Mouse (Mus musculus) liver, embryonic 12.5 days (tissue): ENCODE measurements around the gene Itpkb. TPM values are rescaled to one million over a fixed set of nuclear protein-coding genes. Genes with fewer than 3 reads are reported as not detected.
A peak's percentile ranks its signal among the peaks of the same experiment; 100 is the strongest.

Source experiments
- ATAC-seq: fragments of 200-750 bp; cut with Nextera tagmentation; 2 replicates; pipeline ENCODE4 v1.8.0; 2017; ENCODE audit warnings: moderate number of reproducible peaks, mild to moderate bottlenecking, moderate library complexity
- H3K27ac ChIP-seq: fragments of 300-500 bp; sonication (generic); 2 replicates; pipeline ENCODE4 v1.5.1; 2016; ENCODE audit warnings: mild to moderate bottlenecking
- H3K27me3 ChIP-seq: fragments of 300-500 bp; sonication (generic); replicated peaks from 2 replicates; pipeline ENCODE4 v1.6.1; 2016; ENCODE audit warnings: mild to moderate bottlenecking, moderate library complexity
- H3K36me3 ChIP-seq: fragments of 300-500 bp; sonication (generic); 2 replicates; pipeline ENCODE4 v1.6.1; 2016; ENCODE audit warnings: mild to moderate bottlenecking, moderate library complexity
- H3K4me1 ChIP-seq: fragments of 300-500 bp; sonication (generic); 2 replicates; pipeline ENCODE4 v1.6.1; 2016
- H3K4me2 ChIP-seq: fragments of 300-500 bp; sonication (generic); 2 replicates; pipeline ENCODE4 v1.6.1; 2016; ENCODE audit warnings: mild to moderate bottlenecking, moderate library complexity
- H3K4me3 ChIP-seq: fragments of 300-500 bp; sonication (generic); 2 replicates; pipeline ENCODE4 v1.5.1; 2016; ENCODE audit warnings: mild to moderate bottlenecking, moderate library complexity
- H3K9ac ChIP-seq: fragments of 300-500 bp; sonication (generic); 2 replicates; pipeline ENCODE4 v1.6.1; 2016; ENCODE audit warnings: mild to moderate bottlenecking, moderate library complexity
- H3K9me3 ChIP-seq: fragments of 300-500 bp; sonication (generic); replicated peaks from 2 replicates; pipeline ENCODE4 v1.6.1; 2016; ENCODE audit warnings: mild to moderate bottlenecking, moderate library complexity
- WGBS: fragments of 180-500 bp; shearing (Covaris S2); methylation state at CpG from one replicate; pipeline ENCODE4 v1.1.7; 2016; ENCODE audit not compliant: insufficient replicate concordance; 5-methylcytosine and 5-hydroxymethylcytosine counted together
- polyA plus RNA-seq: library from polyadenylated mRNA; unstranded; fragments of >200 nt; fragmentation: Nextera tagmentation; extraction: Ambion mirVana; gene quantifications from 2 replicates; pipeline ENCODE4 v1.2.1, GENCODE M21; 2016

Itpkb gene
- polyA plus RNA-seq, 1 experiment from 2014 or later, result 4.3 TPM

GRCm38 (mm10) chr1:180405576-180406335 is 75.5 kb downstream of the Itpkb start:
- Histone ChIP-seq H3K4me3 (no peak overlapping the region), H3K36me3 (no peaks in the 10 kb centered on the region), H3K4me1 (peaks cover 67% of the 10 kb centered on the region), H3K9me3 (no peaks in the 10 kb centered on the region), H3K27ac (0 out of 2 replicates have a peak overlapping the region, but pooled peaks have one; percentile 10), H3K4me2 (peak overlapping the region; percentile 6; the same call in 1 of the 2 replicates), H3K9ac (no peak overlapping the region), H3K27me3 (no peaks in the 10 kb centered on the region; the same call in 1 of the 2 replicates)
- no peak for ATAC-seq
- 56% methylated on average over 9 of the region's 9 CpGs for WGBS

GRCm38 (mm10) chr1:180406336-180407035 is 76.2 kb downstream of the Itpkb start:
- no peaks in the 10 kb centered on the region; the same call in 1 of the 2 replicates for H3K27me3 ChIP-seq
- H3K4me2 ChIP-seq, result no peak overlapping the region; the same call in 1 of the 2 replicates
- no peak for ATAC-seq
- H3K27ac ChIP-seq, result no peak overlapping the region
- no peaks in the 10 kb centered on the region for H3K9me3 ChIP-seq
- H3K4me3 ChIP-seq, result no peak overlapping the region
- H3K4me1 ChIP-seq, result peaks cover 67% of the 10 kb centered on the region
- WGBS, result 58% methylated on average over 11 of the region's 11 CpGs
- H3K9ac ChIP-seq, result no peak overlapping the region
- no peaks in the 10 kb centered on the region for H3K36me3 ChIP-seq

DNA sequence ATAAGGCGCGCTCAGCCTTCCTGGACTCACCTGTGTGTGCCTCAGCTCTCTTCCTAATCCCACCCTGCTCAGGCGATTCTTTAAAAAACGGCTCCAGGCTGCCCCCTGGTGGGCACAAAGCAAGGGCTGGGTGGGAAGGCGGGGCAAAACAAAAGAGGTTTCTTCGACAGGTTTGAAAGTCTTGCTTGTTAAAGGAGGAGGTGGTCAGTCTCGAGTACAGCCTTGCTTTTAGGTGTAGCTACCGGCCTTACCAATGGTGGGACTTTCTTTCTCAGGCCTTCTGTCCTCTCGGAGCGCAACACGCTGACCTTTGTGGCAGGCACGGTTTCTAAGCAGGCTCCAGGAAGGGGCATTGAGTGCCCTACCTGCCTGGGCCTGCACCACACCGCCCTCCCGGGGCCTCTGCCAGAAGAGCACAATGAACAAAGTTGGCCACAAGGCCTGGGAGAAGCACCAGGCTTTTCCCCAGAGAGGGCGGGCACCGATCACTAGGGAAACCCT is 76.9 kb downstream of the Itpkb start:
- H3K4me1 ChIP-seq, result peaks cover 64% of the 10 kb centered on the region
- 0 out of 2 replicates have a peak overlapping the region, but pooled peaks have one; percentile 3 for H3K27ac ChIP-seq
- ATAC-seq, result 0 out of 2 replicates have a peak, but pooled peaks have one; percentile 39
- H3K4me2 ChIP-seq, result peak overlapping the region; percentile 48
- 24% methylated on average over 16 of the region's 16 CpGs for WGBS
- H3K27me3 ChIP-seq, result no peaks in the 10 kb centered on the region; the same call in 1 of the 2 replicates
- H3K36me3 ChIP-seq, result no peaks in the 10 kb centered on the region
- no peaks in the 10 kb centered on the region for H3K9me3 ChIP-seq
- 0 out of 2 replicates have a peak overlapping the region, but pooled peaks have one; percentile 14 for H3K4me3 ChIP-seq
- no peak overlapping the region for H3K9ac ChIP-seq

DNA sequence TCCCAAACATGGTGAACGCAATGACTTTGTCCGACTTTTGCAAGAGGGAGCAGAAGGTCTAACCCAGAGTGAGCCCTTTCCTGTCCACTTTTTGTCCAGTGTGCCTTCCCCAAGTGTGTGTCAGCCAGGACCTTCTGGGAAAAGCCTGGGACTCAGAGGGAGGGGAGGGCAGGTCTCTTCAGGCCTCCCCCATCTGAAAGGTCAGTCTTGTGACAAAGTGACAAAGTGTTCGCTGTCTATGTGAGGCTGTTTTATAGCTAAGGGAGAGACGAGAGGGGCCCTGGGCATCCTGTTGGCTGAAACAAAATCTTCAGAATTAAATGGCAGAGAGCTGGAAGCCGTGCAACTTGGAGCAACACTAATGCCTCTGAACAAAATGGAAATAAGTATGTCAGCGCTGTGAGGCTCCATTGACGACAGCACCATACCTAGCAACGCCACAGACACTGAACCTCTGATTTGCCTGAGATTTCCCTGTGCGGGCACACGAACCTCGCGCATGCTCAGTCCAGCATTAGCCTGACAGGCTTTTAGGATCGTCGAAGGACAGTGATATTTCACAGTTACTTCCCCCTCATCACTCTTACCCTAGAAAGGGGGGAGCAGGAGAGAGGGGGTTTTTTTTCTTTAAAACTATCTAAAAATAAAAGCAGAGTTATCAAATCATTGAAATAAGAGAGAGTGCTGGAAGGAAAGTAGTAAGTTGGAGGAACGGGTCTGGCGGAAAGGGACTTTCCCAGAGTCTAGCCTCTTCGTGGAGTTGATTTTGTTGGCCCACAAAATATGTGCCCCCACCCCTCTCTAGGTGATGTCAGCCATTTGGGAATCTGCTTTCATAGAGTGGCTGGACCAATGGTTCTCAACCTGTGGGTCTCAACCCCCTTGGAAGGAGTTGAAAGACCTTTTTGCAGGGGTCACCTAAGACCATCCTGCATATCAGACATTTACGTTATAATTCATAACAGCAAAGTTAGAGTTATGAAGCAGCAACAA is 77.7 kb downstream of the Itpkb start:
- no peak for ATAC-seq
- Histone ChIP-seq H3K36me3 (0 out of 2 replicates have a peak, but pooled peaks cover 2% of the 10 kb centered on the region), H3K4me2 (no peak overlapping the region), H3K9me3 (no peaks in the 10 kb centered on the region), H3K4me3 (no peak overlapping the region), H3K4me1 (peaks cover 57% of the 10 kb centered on the region), H3K9ac (no peak overlapping the region), H3K27ac (0 out of 2 replicates have a peak overlapping the region, but pooled peaks have one; percentile 3), H3K27me3 (no peaks in the 10 kb centered on the region; the same call in 1 of the 2 replicates)
- WGBS, result 76% methylated on average over 18 of the region's 18 CpGs

DNA sequence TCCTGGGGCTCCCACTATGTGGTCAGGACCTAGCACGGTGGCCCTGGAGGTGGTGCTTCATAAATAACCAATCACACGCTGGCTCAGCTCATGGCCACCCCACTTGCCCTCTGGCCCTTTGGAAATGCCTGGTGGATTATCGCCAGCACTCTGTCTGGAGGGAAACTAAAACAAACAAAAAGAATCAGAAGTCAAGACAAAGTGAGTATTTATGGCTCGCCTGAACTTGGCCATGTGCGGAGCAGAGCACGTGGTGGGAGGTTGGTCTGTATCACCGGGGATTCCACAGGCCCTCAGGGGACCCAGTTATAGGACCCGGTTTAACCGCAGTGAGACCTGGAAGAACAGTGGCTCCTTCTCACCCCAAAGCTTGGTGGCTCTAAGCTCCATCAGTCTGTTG is 78.5 kb downstream of the Itpkb start:
- H3K4me3 ChIP-seq, result no peak overlapping the region
- 0 out of 2 replicates have a peak, but pooled peaks cover 3% of the 10 kb centered on the region for H3K36me3 ChIP-seq
- H3K4me1 ChIP-seq, result peaks cover 49% of the 10 kb centered on the region
- no peak overlapping the region for H3K4me2 ChIP-seq
- 68% methylated on average over 9 of the region's 9 CpGs for WGBS
- no peaks in the 10 kb centered on the region for H3K27me3 ChIP-seq
- H3K27ac ChIP-seq, result no peak overlapping the region
- no peak for ATAC-seq
- no peak overlapping the region for H3K9ac ChIP-seq
- no peaks in the 10 kb centered on the region for H3K9me3 ChIP-seq

DNA sequence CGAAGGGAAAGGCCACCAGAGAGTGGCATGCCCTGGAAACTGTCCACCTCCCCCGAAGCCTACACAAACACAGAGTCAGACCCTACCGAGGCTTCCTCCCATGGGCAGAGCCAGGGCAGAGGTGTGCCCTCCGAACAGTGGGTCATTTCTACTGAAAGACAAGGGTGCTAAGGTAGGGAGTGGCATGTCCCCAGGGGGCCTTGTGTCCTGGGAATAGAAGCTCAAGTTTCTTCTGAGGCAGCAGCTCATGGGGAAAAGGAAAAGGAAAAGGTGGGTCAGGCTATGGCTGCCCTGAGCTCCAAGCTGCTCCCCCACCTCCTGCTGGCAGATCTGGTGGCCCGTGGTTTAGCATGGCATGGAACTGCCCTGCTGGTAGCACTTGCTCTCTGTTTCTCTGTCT is 79.5 kb downstream of the Itpkb start:
- Histone ChIP-seq H3K4me3 (no peak overlapping the region), H3K27me3 (no peaks in the 10 kb centered on the region), H3K36me3 (0 out of 2 replicates have a peak, but pooled peaks cover 3% of the 10 kb centered on the region), H3K27ac (no peak overlapping the region), H3K4me2 (no peak overlapping the region), H3K4me1 (peaks cover 39% of the 10 kb centered on the region), H3K9me3 (no peaks in the 10 kb centered on the region), H3K9ac (no peak overlapping the region)
- no peak for ATAC-seq
- 55% methylated on average over 5 of the region's 5 CpGs for WGBS

DNA sequence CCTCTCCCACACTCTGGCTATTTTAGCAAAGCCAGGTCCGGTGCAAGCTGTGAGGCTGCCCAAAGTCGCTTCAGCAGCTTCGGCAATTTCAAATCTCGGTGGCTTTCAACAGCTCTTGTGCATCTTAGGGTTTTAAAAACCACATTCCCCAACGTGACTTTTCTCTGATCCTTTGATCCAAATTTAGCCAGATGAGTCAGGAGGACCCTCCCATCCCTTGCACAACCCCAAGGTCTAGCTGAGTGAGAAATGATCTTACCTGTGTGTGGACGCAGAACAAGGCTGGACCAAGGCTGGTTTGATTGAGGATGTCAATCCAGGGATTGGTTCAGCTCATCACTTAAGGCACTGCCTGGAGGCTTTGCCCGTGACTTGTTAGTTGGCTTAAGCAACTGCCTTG is 80.0 kb downstream of the Itpkb start:
- WGBS, result 57% methylated on average over 7 of the region's 7 CpGs
- Histone ChIP-seq H3K4me3 (no peak overlapping the region), H3K27me3 (no peaks in the 10 kb centered on the region), H3K9ac (no peak overlapping the region), H3K4me2 (no peak overlapping the region), H3K27ac (no peak overlapping the region), H3K4me1 (peaks cover 34% of the 10 kb centered on the region), H3K9me3 (no peaks in the 10 kb centered on the region), H3K36me3 (0 out of 2 replicates have a peak, but pooled peaks cover 3% of the 10 kb centered on the region)
- no peak for ATAC-seq

- H3K36me3 ChIP-seq, result peaks cover 12% of the 10 kb centered on the region; the same call in 1 of the 2 replicates
- H3K4me1 ChIP-seq, result peaks cover 8% of the 10 kb centered on the region
- H3K4me2 ChIP-seq, result no peak overlapping the region
- no peak overlapping the region for H3K27ac ChIP-seq
- H3K9ac ChIP-seq, result no peak overlapping the region
- no peaks in the 10 kb centered on the region for H3K27me3 ChIP-seq
- no peak overlapping the region for H3K4me3 ChIP-seq
- no peaks in the 10 kb centered on the region for H3K9me3 ChIP-seq
- 55% methylated on average over 4 of the region's 4 CpGs for WGBS
- no peak for ATAC-seq
These were observed 84.8 kb downstream of the Itpkb start for GRCm38 (mm10) chr1:180415064-180415463.

DNA sequence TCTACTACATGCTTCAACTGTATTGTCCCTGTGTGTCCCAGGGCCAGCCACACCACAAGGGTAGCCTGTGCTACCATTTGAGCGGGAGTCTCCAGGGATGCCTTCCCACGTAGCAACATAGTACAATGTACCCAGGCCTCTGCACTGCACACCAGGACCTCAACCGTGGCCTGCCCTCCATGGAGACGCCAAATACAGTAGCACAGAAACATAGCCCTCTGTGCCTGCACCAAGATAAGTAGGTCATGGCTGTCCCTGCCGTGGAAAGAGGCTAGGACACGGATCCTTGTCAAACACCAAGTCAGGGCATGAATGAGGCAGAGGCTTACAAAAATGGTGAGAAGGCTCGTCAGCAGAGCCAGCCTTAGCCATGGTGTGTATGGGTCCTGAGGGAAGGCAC is 85.6 kb downstream of the Itpkb start:
- Histone ChIP-seq H3K27me3 (no peaks in the 10 kb centered on the region), H3K36me3 (peaks cover 12% of the 10 kb centered on the region; the same call in 1 of the 2 replicates), H3K27ac (no peak overlapping the region), H3K4me3 (no peak overlapping the region), H3K4me2 (no peak overlapping the region), H3K9ac (no peak overlapping the region), H3K4me1 (peaks cover 8% of the 10 kb centered on the region), H3K9me3 (no peaks in the 10 kb centered on the region)
- ATAC-seq, result no peak
- 75% methylated on average over 7 of the region's 7 CpGs for WGBS

DNA sequence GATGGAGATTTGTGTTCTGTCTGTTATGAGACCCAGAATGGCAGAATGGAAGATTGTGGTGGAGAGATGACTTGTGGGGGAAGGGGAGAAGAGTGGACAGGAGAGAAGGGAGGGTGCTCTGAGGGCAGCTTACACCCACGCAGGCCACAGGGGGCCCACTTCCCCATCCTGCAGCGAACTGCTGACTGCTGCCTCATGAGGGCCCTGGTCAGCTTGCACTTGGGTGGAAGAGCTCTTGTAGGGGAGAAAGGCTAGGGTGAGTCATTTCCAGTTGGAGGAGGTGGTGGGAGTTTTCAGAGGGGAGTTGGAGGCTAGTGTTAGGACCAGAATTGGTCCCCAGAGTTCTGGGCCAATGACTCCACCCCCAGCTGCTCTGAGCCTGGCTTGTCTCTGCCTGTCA is 86.8 kb downstream of the Itpkb start:
- Histone ChIP-seq H3K9ac (no peak overlapping the region), H3K36me3 (peaks cover 12% of the 10 kb centered on the region; the same call in 1 of the 2 replicates), H3K27ac (no peak overlapping the region), H3K4me1 (peaks cover 13% of the 10 kb centered on the region; the same call in 1 of the 2 replicates), H3K4me2 (no peak overlapping the region), H3K4me3 (no peak overlapping the region), H3K9me3 (no peaks in the 10 kb centered on the region), H3K27me3 (no peaks in the 10 kb centered on the region)
- 8% methylated on average over 2 of the region's 2 CpGs for WGBS
- ATAC-seq, result no peak

DNA sequence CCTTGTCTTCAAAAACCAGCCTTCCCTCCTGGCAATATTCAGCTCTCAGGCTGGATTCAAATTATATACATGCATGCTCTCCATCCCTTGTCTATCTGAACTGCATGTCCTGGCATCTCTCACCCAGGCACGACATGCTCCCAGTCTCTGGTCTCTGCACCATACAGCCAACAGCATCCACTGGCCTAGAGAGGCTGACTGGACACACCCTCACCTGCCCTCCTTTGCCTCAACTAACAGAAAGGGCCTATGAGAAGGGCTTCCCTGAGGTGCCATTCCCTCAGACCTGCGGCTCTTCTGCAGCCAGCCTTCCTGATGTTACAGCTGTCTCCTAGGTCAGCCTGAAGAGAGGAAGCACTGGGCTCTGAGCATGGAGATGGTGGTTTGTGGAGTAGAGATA is 88.8 kb downstream of the Itpkb start:
- Histone ChIP-seq H3K4me2 (no peak overlapping the region), H3K36me3 (peaks cover 9% of the 10 kb centered on the region; the same call in 1 of the 2 replicates), H3K9me3 (no peaks in the 10 kb centered on the region), H3K27ac (no peak overlapping the region), H3K4me1 (peaks cover 24% of the 10 kb centered on the region; the same call in 1 of the 2 replicates), H3K9ac (no peak overlapping the region), H3K27me3 (no peaks in the 10 kb centered on the region), H3K4me3 (no peak overlapping the region)
- ATAC-seq, result no peak
- 74% methylated on average over 2 of the region's 2 CpGs for WGBS
